9 mouse cellular contexts compared by ENCODE assay signal in genomic region chr1:133296376-133296775, GRCm38 (mm10). TPM values are rescaled to one million over a fixed set of nuclear protein-coding genes. Genes with fewer than 3 reads are reported as not detected.
DNase-seq lines count a peak whose midpoint lies in the region; ATAC-seq lines count a peak whose summit lies in the region.
"Had no signal": no experiment of that assay in that cellular context is flagged by ENCODE, and none has a peak within 500 bp of the region (broad histone marks: within the 10 kb centered on the region; RNA-seq: fewer than 3 reads in every experiment).

No protein-coding gene starts in this region.

- peak; percentile 40 for DNase-seq in adrenal gland, postnatal 14 days
- DNase-seq in adrenal gland, adult 8-10 months: no peak
- DNase-seq in gastrocnemius, postnatal 25 days: peak; percentile 49
- DNase-seq in lung, postnatal 10 days: peak; percentile 61
- no peak for DNase-seq in embryo, embryonic 10.5 days (ENCODE audit: low spot score)
- DNase-seq in thymus, postnatal 10 days (ENCODE audit: low spot score in 2 of 2): no peak
- DNase-seq in thymus, postnatal 36 days: no peak
- DNase-seq: kidney, adult 8-10 months had no signal

- peak; percentile 58; the same call in 1 of the 2 replicates for ATAC-seq in cerebellum, adult (ENCODE audit: insufficient number of reproducible peaks, low FRiP score, low TSS enrichment)

RNA-seq across cellular contexts. Expression of gene Golt1a, which starts 13.2 kb away (rescaled TPM):
- 1.4 and 2.9 TPM in 2 replicates for total RNA-seq in adrenal gland, postnatal 14 days (2021)
- total RNA-seq in adrenal gland, adult 8-10 months (2022): 1 to 10 TPM in 2 of 4 experiments, not detected in 2; 1.2 to 1.9 TPM
- not detected for total RNA-seq in gastrocnemius, postnatal 25 days (2021)

RNA-seq across cellular contexts. Expression of gene Kiss1, which starts 25.3 kb away (rescaled TPM):
- total RNA-seq in adrenal gland, postnatal 14 days (2021): not detected in 2 replicates
- not detected for total RNA-seq in adrenal gland, adult 8-10 months (2022)
- total RNA-seq in gastrocnemius, postnatal 25 days (2021): not detected

RNA-seq across cellular contexts. Expression of gene Ren1, which starts 53.9 kb away (rescaled TPM):
- total RNA-seq in adrenal gland, postnatal 14 days (2021): 5.4 and 12.6 TPM in 2 replicates
- 1 to 10 TPM in 3 of 4 experiments, under 1 TPM in 1; 0.97 to 5.8 (median 4.7) TPM for total RNA-seq in adrenal gland, adult 8-10 months (2022)
- total RNA-seq in gastrocnemius, postnatal 25 days (2021): not detected

Comparison
In these comparisons a context has a peak if more than half of its experiments do, and no peak if none do; other contexts are left out.
1. DNase-seq: peak in adrenal gland, postnatal 14 days (single experiment), gastrocnemius, postnatal 25 days (single experiment) and lung, postnatal 10 days (single experiment); none in adrenal gland, adult 8-10 months (single experiment), embryo, embryonic 10.5 days (single experiment), thymus, postnatal 10 days (0 of 2) and thymus, postnatal 36 days (0 of 2).